Mouse (Mus musculus): ENCODE results near the gene Gm39115. TPM values are rescaled to one million over a fixed set of nuclear protein-coding genes. Genes with fewer than 3 reads are reported as not detected.

Gm39115 gene
- total RNA-seq, 2 experiments from 2014 or later, result not detected

DNA sequence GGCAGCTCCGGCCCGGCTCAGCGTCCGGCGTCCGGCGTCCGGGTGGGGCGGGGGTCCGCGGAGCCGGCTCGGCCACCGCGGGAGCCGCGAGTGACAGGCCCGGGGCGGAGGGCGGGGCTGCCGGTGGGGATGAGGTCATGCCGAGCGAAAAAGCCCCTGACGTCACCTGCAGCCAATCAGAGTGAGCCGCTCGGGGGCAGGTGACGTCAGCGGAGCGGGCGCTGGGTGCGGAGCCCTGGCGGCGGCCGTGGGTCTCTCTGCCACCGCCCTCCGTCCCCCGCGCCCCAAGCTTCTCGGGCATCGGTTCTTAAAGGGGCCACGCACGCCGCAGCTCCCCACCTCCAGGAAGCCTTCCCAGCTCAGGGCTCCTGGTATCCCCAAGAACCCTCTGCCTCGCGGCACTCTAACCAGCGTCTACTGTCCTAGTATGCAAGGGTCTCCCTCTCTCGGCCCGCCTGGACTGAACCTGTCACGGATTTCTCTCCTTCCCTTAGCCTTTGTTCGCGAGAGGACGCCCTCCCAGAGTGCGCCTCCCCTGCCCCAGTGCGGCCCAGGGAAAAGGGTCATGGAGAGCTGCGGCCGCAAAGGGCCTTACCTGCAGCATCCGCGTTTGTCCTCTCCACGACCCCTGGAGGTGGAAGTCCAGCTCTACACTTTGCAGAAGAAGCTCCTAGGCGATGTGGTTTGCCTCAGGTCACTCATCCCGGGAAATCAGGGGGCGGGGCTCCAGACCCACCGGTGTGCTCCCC is 40.5 kb downstream of the Gm39115 start, which contains the start of gene Dusp8:
Dusp8 (minus strand) TSS at position 661 of the 749 bp plus-strand sequence.
- DNase-seq, result peak; percentile 95 to 96

DNA sequence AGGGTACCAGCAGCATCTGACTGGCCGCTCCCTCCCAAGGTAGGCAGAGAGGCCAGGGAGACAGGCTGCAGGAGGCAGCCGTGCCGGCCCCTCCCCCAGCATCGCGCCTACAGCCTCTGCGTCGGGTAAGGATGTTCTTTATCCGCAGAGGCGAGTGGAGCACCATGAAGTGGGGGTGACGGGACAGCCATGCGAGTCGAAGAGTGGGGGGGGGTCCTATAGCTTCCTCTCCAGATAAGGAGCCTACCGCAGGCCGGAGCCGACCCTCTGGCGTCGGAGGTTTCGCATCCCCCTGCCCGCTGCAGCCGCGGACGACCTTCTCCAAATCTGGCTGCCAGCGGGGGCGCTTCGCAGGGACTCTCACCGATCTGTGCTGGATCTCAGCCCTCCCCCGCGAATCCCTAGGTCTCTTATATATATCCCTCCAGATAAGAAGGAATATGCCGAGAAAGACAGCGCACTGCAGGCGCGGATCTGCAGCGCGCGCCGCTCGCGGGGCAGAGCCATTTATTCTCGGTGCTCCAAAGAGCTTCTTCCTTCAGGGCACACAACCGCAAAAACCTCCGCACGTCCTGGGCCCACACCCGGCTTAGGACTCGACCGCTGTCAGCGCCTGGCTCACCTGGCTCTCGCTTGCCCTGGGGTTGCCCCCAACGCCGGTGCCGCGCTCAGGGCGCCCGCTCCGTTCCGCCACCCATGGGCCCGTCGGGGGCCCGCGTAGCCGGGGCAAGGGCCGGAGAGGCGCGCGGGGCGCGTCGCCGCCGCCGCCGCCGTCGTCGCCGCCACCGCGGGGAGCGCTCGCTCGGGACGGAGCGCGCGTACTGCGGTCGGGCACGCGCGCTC is 41.3 kb downstream of the Gm39115 start:
- DNase-seq, result peak; percentile 40 to 69

DNA sequence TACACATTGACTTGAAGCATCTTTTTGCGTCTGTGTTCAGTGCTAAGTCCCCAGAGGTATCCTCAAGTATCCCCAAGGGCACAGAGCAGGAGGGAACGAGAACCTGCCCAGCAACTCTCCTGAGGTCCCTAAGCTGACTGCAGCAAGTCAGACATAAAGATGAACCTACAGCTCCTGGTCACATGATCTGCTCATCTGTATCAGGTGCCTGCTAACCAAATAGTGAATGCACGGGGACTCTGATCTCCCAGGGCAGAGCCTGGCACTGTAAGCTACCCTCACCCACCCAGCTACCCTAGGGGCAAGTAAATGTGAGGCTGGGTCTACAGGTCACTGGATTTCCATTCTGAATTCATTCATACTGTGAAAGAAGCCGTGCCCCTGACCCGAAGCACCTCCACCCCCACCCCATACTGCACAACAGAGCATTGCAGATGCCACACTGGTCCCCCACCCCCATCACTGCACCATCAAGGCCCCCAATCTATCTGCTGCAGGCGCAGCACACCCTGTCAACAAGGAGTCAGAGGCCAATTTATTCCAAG is 42.1 kb downstream of the Gm39115 start:
- no peak for DNase-seq

DNA sequence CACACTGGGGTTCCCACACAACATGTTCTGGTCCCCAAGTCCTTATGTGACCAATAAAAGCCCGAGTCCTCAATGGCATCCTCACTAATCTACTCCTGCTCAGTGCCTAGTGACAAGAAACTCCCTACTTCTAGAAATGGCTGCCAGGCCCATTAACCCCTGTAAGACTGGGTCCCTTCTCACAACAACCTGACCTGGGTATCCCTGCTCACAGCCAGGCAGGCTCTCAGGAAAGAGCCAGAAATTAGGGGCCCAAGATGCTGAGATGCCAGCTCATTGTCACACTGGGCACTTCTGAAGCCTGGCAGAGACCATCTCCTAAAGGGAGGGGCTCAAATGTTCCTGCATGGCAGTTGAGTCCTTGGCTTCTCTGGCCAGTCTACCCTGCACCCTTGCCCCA is 42.8 kb downstream of the Gm39115 start:
- no peak for DNase-seq

DNA sequence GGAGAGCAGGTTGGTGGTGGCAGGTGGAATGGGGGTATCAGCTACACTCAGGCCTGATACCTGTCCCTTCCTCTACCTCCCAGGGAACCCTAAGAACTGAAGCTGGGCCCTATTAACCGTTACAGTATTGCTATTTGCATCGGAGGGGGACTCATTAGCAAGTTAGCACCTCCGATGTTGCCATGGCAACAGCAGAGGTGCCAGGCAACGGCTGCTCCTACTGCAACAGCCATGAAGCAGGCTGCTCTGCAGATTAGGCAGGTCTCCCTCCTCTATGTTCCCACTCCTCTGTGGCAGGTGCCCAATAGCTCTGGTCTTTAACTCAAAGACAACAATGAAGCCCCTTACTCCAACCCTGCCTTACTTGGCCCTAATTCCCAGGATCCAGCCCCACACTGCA is 44.0 kb downstream of the Gm39115 start:
- no peak for DNase-seq

DNA sequence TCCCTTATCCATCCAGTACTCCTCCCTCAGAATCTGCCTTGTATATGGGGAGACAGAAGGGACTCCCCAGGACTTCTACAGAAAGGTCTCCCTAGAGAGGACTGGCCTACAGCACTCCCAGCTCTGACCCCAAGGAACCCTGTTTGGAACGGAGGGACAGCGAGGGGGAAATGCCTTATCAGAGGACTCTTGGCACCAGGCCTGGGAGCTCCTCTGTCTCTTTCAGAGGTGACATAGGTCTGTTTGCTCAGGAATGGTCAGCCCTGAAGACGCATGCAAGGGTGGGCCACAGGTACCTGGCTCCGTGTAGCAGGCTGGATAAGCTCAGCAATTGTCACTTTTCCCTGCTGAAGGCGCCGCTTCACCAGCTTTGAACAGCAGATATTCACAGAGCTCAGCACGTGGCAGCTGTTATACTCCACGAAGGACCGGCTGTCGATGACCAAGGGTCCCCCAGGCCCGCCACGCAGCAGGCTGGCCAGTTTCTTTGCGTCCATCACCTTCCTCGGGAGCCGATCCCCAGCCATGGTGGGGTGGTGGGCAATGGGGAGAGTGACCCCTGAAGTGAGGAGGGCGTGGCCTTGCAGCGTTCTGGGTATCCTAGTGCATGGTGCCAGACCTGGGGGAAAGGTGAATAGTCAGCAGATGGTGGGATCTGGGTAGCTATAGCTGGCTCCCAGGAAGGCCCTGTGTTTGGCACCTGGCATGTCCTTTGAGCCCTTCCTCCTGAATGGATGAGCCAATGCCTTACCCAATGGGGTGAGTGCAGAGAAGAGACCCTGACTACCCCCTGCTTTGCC is 46.0 kb downstream of the Gm39115 start:
- DNase-seq, result no peak

DNA sequence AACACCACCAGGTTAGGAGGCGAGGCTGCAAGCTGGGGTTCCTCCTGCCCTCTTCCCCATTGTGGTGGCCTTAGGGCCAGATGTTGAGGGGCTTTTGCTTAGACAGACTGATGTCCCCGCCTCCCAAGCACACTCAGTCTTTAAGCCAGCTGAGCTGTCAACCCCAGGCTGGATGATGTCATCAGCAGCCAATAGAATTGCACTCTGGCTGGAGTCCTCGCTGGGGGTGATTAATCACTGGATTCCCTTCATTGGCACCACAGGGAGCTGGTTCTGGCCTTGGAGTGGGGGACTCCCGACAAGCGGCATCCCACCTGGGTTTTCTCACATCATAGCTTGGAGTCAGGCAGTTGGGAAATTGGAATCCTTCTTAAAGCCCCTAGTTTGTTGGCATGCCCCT is 46.9 kb downstream of the Gm39115 start:
- DNase-seq, result no peak

DNA sequence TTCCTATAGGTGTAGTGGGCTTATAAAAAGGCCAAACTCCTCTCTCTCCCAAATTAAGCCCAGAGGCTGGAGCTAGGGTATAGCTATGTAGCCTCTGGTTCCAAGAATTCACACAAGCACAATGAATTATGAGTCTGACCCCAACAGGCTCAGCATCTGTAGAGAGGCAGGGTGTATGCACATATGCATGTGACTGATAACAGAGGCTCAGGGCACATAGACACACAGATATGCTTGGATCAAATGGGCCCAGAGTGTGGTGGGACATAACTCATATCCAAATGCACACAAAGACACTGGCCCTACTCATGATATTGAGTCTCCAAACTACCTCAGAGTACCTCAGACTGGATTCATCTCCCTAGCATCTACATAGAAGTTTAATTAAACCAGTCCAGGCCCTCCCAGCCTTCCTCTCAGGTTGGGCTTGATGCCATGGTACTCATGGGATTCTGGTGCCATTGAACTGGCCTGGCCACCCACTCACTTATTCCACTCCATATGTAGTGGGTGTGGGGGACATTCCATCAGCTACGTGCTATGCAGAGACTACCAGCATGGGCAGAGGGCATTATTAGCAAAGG is 48.7 kb downstream of the Gm39115 start:
- no peak for DNase-seq

DNA sequence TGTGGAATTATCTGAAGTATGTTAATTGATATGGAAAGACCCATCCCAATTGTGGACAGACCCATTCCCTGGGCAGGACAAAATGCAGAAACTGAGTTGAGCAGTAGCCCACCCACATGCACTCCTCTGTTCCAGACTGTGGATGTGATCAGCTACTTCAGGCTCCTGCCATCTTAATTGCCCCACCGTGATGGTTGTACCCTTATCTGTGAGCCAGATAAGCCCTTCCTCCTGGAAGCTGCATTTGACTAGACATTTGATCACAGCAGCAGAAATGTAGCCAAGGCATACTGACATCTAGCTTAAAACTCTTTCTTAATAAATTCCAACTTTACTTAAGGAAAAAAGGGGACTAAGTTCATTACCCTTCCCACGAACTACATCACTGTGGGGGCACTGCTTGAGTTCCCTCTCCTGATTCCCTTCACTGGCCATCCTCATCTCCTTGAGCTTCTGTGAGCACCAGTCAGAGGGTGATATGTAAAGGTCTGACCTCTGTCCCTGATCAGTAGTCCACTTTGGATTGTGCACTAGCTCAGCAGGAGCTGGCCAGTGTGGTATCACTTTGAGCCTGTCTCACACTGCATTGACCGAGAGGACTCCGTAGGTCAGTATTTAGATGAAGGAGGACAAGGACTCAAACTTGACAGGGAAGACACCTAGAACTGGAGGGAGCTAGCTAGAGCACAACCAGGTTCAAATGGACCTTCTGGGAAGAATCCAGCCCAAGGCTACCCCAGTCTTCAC is 49.5 kb downstream of the Gm39115 start:
- no peak for DNase-seq

Other genes starting within 250 kb of the Gm39115 start
- 10 to 100 TPM; 50.9 to 54.4 TPM for gene Tollip, start 217.5 kb downstream of the Gm39115 start, total RNA-seq (2021)
- gene Brsk2, start 186.3 kb downstream of the Gm39115 start, total RNA-seq (2021), result under 1 TPM; 0.15 to 0.39 TPM
- 10 to 100 TPM; 45.7 to 51.1 TPM for gene Mob2, start 75.0 kb downstream of the Gm39115 start, total RNA-seq (2021)
- 10 to 100 TPM; 30.7 to 36.6 TPM for gene Dusp8, start 40.2 kb downstream of the Gm39115 start, total RNA-seq (2021)
- not detected for gene Gm45618, start 15.3 kb downstream of the Gm39115 start, total RNA-seq (2021)
- not detected for gene Gm45337, start 8.6 kb upstream of the Gm39115 start, total RNA-seq (2021)
- not detected for gene Gm29735, start 21.1 kb upstream of the Gm39115 start, total RNA-seq (2021)
- gene Gm4553, start 29.7 kb upstream of the Gm39115 start, total RNA-seq (2021), result not detected
- not detected for gene Krtap5-2, start 40.0 kb upstream of the Gm39115 start, total RNA-seq (2021)
- not detected for gene Gm10153, start 54.4 kb upstream of the Gm39115 start, total RNA-seq (2021)
- gene Krtap5-3, start 65.3 kb upstream of the Gm39115 start, total RNA-seq (2021), result not detected
- gene Gm7579, start 75.8 kb upstream of the Gm39115 start, total RNA-seq (2021), result not detected
- gene Krtap5-5, start 93.9 kb upstream of the Gm39115 start, total RNA-seq (2021), result not detected
- not detected for gene Gm40460, start 105.0 kb upstream of the Gm39115 start, total RNA-seq (2021)
- not detected for gene Gm2431, start 122.3 kb upstream of the Gm39115 start, total RNA-seq (2021)
- not detected for gene Gm4559, start 138.3 kb upstream of the Gm39115 start, total RNA-seq (2021)
- gene Krtap5-1, start 161.1 kb upstream of the Gm39115 start, total RNA-seq (2021), result not detected
- not detected for gene Krtap5-4, start 167.5 kb upstream of the Gm39115 start, total RNA-seq (2021)
- gene Ifitm10, start 237.7 kb upstream of the Gm39115 start, total RNA-seq (2021), result 1 to 10 TPM; 2.0 to 2.2 TPM
- 1 to 10 TPM; 2.1 to 2.2 TPM for gene Gm49369, start 246.6 kb upstream of the Gm39115 start, total RNA-seq (2021)

Data from heart, adult 18-20 months (tissue).